Mouse (Mus musculus) embryonic facial prominence, embryonic 13.5 days (tissue): ENCODE measurements around the gene Maml3. TPM values are rescaled to one million over a fixed set of nuclear protein-coding genes. Genes with fewer than 3 reads are reported as not detected.

Experiments used
- ATAC-seq: fragments of 200-750 bp; cut with Nextera tagmentation; 2 replicates; pipeline ENCODE4 v1.8.0; 2017; ENCODE audit warnings: low read depth; ENCODE audit not compliant: insufficient number of reproducible peaks, insufficient read depth, low FRiP score, low TSS enrichment
- H3K27ac ChIP-seq: fragments of 300-500 bp; sonication (generic); 2 replicates; pipeline ENCODE4 v1.5.1; 2015; ENCODE audit warnings: moderate library complexity, mild to moderate bottlenecking, inconsistent platforms
- H3K27me3 ChIP-seq: fragments of 300-500 bp; sonication (generic); 2 replicates; pipeline ENCODE4 v1.6.1; 2015; ENCODE audit warnings: mild to moderate bottlenecking, inconsistent platforms
- H3K36me3 ChIP-seq: fragments of 300-500 bp; sonication (generic); 2 replicates; pipeline ENCODE4 v1.6.1; 2015; ENCODE audit warnings: mild to moderate bottlenecking, inconsistent platforms
- H3K4me1 ChIP-seq: fragments of 300-500 bp; sonication (generic); 2 replicates; pipeline ENCODE4 v1.6.1; 2015; ENCODE audit warnings: inconsistent platforms
- H3K4me2 ChIP-seq: fragments of 300-500 bp; sonication (generic); 2 replicates; pipeline ENCODE4 v1.6.1; 2015; ENCODE audit warnings: moderate library complexity, mild to moderate bottlenecking, inconsistent platforms
- H3K4me3 ChIP-seq: fragments of 300-500 bp; sonication (generic); 2 replicates; pipeline ENCODE4 v1.5.1; 2015; ENCODE audit warnings: mild to moderate bottlenecking, inconsistent platforms
- H3K9ac ChIP-seq: fragments of 300-500 bp; sonication (generic); 2 replicates; pipeline ENCODE4 v1.6.1; 2015; ENCODE audit warnings: mild to moderate bottlenecking, inconsistent platforms
- H3K9me3 ChIP-seq: fragments of 300-500 bp; sonication (generic); 2 replicates; pipeline ENCODE4 v1.6.1; 2016; ENCODE audit warnings: inconsistent platforms
- WGBS: fragments of 180-500 bp; shearing (Covaris S2); methylation state at CpG from one replicate; pipeline ENCODE4 v1.1.7; 2015; ENCODE audit warnings: mixed read lengths; 5-methylcytosine and 5-hydroxymethylcytosine counted together
- polyA plus RNA-seq: library from polyadenylated mRNA; unstranded; fragments of >200 nt; fragmentation: Nextera tagmentation; extraction: Ambion mirVana; gene quantifications from 2 replicates; pipeline ENCODE4 v1.2.1, GENCODE M21; 2015

Gene Maml3
- polyA plus RNA-seq, 1 experiment from 2014 or later = 6.5 TPM

DNA sequence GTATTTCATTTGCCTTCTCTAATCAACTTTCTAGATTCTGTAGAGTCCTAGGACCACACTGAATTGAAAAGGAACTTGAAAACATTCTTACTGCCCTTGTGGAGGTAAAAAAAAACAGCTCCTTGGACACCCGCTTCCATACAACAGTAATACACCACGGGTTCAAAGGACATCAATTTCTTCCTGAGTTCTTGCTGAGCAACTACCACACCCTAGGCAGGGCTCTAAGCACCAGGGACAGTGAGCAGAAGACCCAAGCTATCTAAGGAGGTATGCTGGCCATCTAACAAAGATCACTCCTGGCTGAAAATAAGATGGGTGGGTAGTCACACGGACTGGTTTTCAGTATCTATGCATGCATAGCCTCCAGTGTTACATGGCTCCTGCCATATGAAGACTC, 88.7 kb downstream of the Maml3 start:
- Histone ChIP-seq H3K27ac (no peak overlapping the region), H3K36me3 (no peaks in the 10 kb centered on the region), H3K9me3 (no peaks in the 10 kb centered on the region), H3K4me3 (no peak overlapping the region), H3K27me3 (no peaks in the 10 kb centered on the region), H3K4me2 (no peak overlapping the region), H3K4me1 (peaks cover 18% of the 10 kb centered on the region; the same call in 1 of the 2 replicates), H3K9ac (no peak overlapping the region)
- ATAC-seq = no peak
- WGBS = 91% methylated on average over 3 of the region's 3 CpGs

DNA sequence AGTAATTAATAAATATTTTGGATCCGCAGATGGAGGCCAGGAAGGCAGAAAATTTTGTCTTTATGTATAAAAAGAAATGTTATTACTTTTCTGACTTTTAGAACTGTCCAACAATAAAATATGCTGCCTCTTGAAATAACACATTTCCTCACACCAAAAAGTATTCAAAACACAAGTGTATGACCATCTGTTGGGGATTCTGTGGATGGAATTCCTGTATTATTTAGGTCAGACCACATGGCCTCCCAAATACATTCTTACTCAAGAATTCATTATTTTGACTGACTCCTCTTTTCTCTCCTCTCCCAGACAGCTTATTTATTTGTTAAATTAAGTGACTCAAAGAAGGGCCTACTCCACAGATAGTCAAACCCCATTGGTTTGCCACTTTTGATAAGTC, 89.3 kb downstream of the Maml3 start:
- Histone ChIP-seq H3K9ac (no peak overlapping the region), H3K4me2 (no peak overlapping the region), H3K9me3 (no peaks in the 10 kb centered on the region), H3K27me3 (no peaks in the 10 kb centered on the region), H3K4me1 (peaks cover 21% of the 10 kb centered on the region; the same call in 1 of the 2 replicates), H3K27ac (no peak overlapping the region), H3K4me3 (no peak overlapping the region), H3K36me3 (no peaks in the 10 kb centered on the region)
- ATAC-seq = no peak
- WGBS = 82% methylated on average over 1 of the region's 1 CpGs

DNA sequence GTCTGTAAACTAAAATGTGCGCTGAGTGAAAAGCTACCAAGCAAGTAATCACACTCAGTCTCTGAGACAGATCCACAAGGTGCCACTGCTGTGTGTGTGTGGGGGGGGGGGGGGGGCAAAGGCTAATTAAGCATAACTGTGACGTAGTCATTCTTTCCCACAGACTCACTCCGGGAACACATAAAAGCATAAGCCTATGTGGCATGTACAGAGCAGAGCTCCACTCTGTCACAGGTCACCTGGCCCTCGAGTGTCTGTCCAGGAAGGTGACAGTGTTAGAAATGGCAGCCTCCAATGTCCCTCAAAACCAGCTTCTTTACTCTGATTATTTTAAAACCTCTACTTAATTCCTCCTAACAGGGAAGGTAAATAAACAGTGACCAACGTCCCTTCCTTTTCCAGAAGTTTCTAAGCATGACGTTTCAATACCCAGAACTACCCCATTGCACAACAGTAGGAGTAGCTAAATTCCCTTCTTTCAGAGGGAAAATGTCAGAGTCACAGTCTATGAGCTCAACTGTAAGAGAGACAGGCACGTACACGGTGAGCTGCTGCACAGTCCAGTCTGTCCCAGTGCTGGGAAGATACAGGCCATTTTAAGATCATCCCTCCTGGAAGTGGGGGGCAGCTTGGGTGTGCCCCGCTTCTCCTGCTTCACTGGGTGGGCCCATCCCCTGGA, 93.7 kb downstream of the Maml3 start:
- Histone ChIP-seq H3K27ac (no peak overlapping the region), H3K9me3 (no peaks in the 10 kb centered on the region), H3K4me1 (peaks cover 26% of the 10 kb centered on the region), H3K4me2 (no peak overlapping the region), H3K36me3 (no peaks in the 10 kb centered on the region), H3K27me3 (no peaks in the 10 kb centered on the region), H3K9ac (no peak overlapping the region), H3K4me3 (no peak overlapping the region)
- no peak for ATAC-seq
- 67% methylated on average over 9 of the region's 9 CpGs for WGBS

DNA sequence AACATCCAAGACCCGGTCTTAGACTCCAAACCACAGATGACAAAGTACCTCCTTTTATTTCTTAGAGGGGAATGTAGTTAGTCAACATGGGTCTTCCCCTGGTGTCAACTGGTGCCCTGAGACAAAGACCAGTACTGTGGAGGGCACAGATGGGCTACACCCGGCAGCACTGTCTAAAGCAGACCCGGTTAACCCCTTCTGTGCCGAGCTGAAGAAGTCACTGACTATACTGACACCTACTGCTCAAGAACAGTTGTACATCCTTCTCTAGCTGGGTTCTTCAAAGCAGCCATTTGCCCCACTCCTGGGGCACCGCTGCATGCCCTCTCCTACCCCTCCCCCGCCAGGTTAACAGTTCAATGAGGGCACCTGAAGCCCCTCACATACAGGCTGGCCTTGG, 95.6 kb downstream of the Maml3 start:
- ATAC-seq = no peak
- WGBS = 26% methylated on average over 6 of the region's 6 CpGs
- Histone ChIP-seq H3K4me2 (no peak overlapping the region), H3K4me1 (peaks cover 26% of the 10 kb centered on the region), H3K27me3 (no peaks in the 10 kb centered on the region), H3K9ac (no peak overlapping the region), H3K9me3 (no peaks in the 10 kb centered on the region), H3K27ac (no peak overlapping the region), H3K36me3 (no peaks in the 10 kb centered on the region), H3K4me3 (no peak overlapping the region)

DNA sequence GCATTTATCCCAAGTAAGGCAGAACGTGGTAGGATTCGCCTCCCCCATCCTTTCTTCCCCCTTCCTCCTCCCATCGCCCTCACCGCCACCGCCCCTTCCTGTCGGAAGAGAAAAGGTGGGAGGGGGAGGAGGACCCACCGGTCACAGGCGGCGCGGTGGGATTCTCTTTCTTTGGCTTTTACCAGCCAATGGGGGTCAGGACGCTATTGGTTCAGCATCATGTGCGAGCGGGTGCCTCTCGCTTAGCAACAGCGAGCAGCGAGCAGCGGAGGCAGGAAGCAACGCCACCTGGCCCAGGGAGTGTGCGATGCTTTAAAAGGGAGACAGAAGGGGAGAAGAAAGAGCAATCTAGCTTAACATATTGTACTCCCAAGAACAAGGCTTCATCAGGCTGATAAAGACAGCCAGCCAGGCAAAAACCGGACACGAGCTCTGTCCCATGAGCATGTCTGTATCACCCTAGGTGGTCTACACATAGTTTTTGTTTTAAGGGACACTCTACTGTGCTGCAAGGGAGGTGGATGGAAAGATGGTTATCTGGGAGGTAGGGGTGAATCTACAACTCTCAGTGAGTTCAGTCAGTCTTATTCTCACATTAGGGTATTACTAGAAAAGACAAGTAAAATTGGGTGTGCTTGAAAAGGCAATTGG, 97.1 kb downstream of the Maml3 start:
- H3K4me1 ChIP-seq = peaks cover 26% of the 10 kb centered on the region
- H3K27me3 ChIP-seq = no peaks in the 10 kb centered on the region
- H3K4me3 ChIP-seq = peak overlapping the region; percentile 46
- H3K36me3 ChIP-seq = no peaks in the 10 kb centered on the region
- H3K9me3 ChIP-seq = no peaks in the 10 kb centered on the region
- peak overlapping the region; percentile 71 for H3K4me2 ChIP-seq
- H3K9ac ChIP-seq = peak overlapping the region; percentile 68
- H3K27ac ChIP-seq = peak overlapping the region; percentile 69
- 2% methylated on average over 19 of the region's 21 CpGs for WGBS
- peak; percentile 82 for ATAC-seq

DNA sequence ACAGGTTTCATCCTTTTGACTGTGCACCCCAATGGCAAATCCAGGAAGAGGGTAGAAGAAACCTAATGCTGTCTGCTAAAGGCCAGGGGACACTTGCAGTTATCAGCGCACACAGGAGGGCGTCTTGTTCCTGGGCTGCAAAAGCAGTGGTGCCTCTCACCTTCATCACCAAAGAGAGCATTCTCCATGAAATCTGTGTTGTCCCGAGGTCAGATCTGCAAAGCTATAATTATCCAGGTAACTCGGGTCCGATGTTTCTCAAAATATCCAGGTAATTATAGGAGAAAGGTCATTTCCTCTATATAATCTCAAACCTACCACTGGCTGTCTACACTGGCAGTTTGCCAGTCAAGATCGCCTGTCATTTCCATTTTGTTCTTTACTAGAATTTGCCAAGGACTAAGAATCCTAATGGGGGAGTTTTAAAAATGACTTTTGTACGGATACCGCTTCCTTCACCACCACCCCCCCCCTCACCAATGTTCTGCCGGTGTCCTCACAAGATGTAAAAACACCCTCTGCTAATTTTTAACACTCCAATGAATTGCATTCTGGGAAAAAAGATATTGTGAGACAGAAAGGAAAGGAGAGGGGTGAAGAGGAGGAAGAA, 98.0 kb downstream of the Maml3 start:
- H3K27ac ChIP-seq = peak overlapping the region; percentile 69
- no peak for ATAC-seq
- H3K4me2 ChIP-seq = peak overlapping the region; percentile 71
- 25% methylated on average over 9 of the region's 9 CpGs for WGBS
- H3K4me3 ChIP-seq = peak overlapping the region; percentile 46
- H3K9ac ChIP-seq = peak overlapping the region; percentile 68
- H3K9me3 ChIP-seq = no peaks in the 10 kb centered on the region
- H3K27me3 ChIP-seq = no peaks in the 10 kb centered on the region
- H3K36me3 ChIP-seq = no peaks in the 10 kb centered on the region
- H3K4me1 ChIP-seq = peaks cover 26% of the 10 kb centered on the region

DNA sequence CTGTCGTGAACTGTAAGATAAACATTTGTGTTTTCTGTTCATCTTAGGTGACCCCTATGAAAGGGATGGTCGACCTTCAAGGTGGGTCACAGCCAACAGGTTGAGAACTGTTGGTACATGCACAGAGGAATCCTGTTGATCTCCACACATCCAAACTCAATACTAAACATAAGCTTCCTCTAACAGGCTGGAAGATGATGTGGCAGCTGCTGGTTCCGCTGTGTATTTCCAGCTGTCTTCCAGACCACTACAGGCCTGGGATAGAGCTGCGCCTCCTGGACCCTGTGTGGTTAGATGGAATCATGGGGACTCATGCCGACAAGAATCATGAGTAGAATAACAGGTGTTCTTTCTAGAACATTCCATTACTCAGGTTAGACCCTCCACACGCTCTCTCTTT, 101.2 kb downstream of the Maml3 start:
- WGBS = 88% methylated on average over 6 of the region's 6 CpGs
- H3K27ac ChIP-seq = no peak overlapping the region
- no peaks in the 10 kb centered on the region for H3K36me3 ChIP-seq
- ATAC-seq = no peak
- H3K9ac ChIP-seq = no peak overlapping the region
- peaks cover 16% of the 10 kb centered on the region for H3K4me1 ChIP-seq
- no peak overlapping the region for H3K4me2 ChIP-seq
- no peaks in the 10 kb centered on the region for H3K27me3 ChIP-seq
- no peak overlapping the region for H3K4me3 ChIP-seq
- no peaks in the 10 kb centered on the region for H3K9me3 ChIP-seq

DNA sequence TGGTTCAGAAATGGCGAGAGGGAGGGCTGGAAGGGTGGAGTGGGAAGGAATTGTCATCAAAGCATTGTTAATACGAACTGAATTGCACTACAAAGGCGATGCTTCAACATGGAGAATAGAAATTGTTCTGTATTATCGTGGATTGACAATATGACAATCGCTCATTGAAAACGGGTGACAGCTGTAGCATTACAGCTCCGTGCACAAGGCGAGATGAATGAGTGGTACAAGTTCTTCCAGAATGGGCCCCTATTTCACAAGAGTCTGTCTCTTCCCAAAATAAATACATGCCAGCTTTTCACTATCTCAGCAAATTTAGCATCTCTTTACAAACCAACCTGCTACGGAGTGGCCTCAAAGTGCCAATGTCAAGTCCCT, 103.4 kb downstream of the Maml3 start:
- no peak for ATAC-seq
- WGBS = 81% methylated on average over 9 of the region's 9 CpGs
- no peak overlapping the region for H3K4me2 ChIP-seq
- H3K36me3 ChIP-seq = no peaks in the 10 kb centered on the region
- no peaks in the 10 kb centered on the region for H3K9me3 ChIP-seq
- H3K4me3 ChIP-seq = no peak overlapping the region
- H3K27ac ChIP-seq = no peak overlapping the region
- H3K4me1 ChIP-seq = peaks cover 12% of the 10 kb centered on the region
- H3K9ac ChIP-seq = no peak overlapping the region
- H3K27me3 ChIP-seq = no peaks in the 10 kb centered on the region

DNA sequence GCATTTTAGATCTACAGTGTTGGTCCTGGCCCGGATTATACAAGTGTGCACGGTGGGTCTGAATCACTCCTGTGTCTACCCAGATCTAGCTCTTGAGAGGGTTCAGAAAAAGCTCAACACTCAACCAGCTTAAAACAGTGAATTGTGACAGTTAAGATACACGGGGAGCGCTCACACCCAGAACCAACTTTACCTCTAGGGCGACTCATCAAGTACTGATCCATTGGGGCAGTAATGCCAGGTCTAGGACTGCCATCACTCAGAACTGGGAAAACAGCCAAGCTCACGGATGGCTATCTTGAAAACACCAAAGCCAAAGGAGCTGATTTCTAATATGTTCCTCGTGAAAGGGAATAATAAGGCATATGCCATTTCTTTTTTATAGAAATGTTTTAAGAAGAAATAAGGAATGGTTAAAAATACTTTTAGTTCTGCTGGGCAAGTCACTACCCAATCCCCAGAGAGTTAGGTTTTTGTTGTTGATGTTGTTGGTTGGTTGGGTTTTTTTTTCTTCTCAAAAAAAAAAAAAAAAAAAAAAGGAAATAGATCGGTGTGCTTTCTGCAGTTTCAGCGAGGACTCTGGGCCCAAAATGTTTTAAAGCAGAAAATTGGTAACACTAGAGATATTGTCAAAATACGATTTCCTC, 103.9 kb downstream of the Maml3 start:
- WGBS = 83% methylated on average over 10 of the region's 10 CpGs
- Histone ChIP-seq H3K27me3 (no peaks in the 10 kb centered on the region), H3K4me3 (no peak overlapping the region), H3K36me3 (no peaks in the 10 kb centered on the region), H3K4me2 (no peak overlapping the region), H3K27ac (no peak overlapping the region), H3K9me3 (no peaks in the 10 kb centered on the region), H3K4me1 (peaks cover 8% of the 10 kb centered on the region; the same call in 1 of the 2 replicates), H3K9ac (no peak overlapping the region)
- no peak for ATAC-seq

DNA sequence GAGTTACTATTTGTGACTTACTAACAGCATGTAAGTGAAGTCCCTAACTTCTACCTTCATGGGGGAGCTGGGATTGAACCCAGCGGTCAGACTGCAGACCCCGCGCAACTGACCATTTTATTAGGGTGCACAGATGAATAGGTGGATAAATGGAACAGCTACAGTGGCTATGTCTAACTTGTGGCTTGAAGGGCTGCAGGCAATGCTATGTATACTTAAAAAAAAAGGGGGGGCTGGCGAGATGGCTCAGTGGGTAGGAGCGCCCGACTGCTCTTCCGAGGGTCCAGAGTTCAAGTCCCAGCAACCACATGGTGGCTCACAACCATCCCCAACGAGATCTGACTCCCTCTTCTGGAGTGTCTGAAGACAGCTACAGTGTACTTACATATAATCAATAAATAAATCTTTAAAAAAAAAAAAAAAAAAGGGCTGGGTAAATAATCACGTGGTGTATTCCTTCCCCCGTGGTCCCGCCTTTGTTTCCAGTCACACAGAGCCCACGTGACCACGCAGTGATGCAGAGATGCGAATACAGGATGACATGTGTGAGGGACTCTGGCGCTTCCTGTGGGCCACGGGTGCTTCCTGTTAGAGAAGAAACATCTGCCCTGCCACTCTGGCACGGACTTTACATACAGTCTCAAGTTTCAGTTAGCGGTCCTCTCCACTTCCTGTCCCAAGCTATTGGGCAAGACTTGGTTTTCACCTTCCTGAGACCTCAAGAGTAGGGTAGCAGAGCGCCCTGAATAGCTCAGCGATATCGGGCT, 105.0 kb downstream of the Maml3 start:
- peaks cover 8% of the 10 kb centered on the region; the same call in 1 of the 2 replicates for H3K4me1 ChIP-seq
- no peaks in the 10 kb centered on the region for H3K36me3 ChIP-seq
- WGBS = 89% methylated on average over 21 of the region's 21 CpGs
- no peak overlapping the region for H3K4me2 ChIP-seq
- no peaks in the 10 kb centered on the region for H3K27me3 ChIP-seq
- H3K4me3 ChIP-seq = no peak overlapping the region
- no peak overlapping the region for H3K9ac ChIP-seq
- no peak for ATAC-seq
- H3K27ac ChIP-seq = no peak overlapping the region
- no peaks in the 10 kb centered on the region for H3K9me3 ChIP-seq
